Mouse (Mus musculus): Measurements from ENCODE around the gene Rcc1l. TPM values are rescaled to one million over a fixed set of nuclear protein-coding genes. Genes with fewer than 3 reads are reported as not detected.

Gene Rcc1l
- total RNA-seq, 2 experiments from 2014 or later, result 26.9 to 30.6 TPM

DNA sequence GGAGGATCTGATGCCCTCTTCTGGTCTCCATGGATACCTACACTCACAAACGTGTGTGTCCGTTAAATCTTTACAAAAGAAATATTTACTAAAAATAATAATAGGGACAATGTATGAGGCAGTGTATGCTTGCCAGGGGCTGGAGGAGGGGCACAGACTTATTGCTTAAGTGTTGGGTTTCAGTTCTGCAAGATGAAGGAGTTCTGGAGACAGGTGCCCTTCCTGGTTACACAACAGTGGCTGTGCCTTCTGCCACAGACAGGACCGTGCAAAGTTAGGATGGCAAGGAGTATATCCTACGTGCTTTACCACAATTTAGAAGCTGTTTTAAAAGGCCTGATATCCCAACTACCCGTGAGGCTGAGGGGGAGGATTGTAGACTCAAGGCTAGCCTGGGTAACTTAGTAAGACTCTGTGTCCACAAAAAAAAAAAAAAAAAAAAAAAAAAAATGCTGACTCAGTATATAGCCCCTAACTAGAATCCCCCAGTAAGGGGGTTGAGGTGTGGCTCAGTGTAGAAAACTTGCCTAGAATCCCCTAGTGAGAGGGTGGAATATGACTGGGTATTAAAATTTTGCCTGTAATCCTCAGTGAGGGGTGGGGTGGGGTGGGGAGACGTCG is 60.8 kb downstream of the Rcc1l start:
- no peak for DNase-seq

DNA sequence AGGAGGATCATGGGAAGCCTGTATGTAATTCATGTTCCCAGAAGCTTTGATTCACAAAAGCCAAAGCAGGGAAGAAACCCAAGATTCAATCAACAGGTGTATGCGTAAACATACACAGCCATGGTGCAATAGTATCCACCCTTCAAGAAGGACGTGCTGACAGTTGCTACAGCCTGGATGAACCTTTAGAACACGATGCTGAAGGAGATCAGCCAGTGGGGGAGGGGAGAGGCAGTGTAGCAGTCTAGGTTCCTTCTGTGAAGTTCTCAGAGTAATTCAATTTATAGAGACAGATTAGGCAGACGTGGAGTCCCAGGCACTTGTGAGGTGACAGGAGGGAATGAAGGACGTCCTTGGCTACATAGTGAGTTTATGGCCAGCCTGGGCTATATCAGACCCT is 61.6 kb downstream of the Rcc1l start:
- no peak for DNase-seq

DNA sequence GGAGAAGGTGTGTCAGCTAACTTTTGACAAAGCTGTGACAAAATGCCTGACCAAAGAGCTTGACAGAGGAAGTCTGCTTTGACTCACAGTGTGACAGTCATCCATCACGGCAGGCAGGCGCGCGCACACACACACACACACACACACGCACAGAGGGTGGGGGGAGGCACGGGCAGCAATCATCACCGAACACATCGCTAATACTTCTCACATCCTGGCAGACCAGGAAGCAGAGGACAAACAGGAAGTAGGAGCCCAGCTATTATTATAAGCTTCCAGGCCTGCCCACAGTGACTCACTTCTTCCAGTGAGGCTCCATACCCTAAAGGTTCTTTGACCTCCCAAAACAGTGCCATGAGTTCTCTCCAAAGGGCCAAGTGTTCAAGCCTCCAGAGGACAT is 70.7 kb downstream of the Rcc1l start:
- no peak for DNase-seq

DNA sequence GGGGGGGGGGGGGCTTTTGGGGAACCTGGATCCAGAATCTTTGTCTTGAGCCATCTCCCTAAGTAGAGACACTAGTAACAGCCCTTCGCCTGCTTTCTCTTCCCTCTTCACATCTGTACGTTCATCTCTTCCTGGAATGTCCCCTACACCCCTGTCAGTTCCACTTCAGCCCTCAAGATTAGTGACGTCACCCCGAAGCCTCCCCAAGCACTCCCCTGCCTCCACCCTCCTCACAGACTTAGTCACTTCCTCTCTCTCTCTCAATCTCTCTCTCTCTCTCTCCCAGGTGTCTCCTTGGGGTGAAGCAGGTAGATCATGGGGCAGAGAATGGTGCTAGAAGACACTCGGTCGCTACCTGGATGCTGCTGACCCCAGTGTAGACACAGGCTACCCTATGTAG is 73.9 kb downstream of the Rcc1l start:
- DNase-seq, result no peak

DNA sequence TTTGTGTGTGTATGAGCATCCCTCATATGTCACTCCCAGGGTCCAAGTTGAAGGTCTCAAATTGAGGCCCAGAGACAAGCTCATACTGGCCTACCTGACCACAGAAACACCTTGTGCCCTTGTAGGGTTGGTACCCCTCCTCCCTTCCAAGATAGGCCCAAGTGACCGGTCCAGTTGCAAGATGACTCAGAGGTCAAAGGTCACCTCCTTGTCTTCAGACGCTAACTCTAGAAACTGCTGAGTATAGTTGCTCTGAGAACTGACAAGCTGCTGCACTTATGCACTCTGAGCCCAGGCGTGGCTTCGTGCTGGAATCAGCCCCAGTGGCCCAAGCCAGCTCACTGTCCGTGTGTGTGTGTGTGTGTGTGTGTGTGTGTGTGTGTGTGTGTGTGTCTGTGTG is 74.7 kb downstream of the Rcc1l start:
- no peak for DNase-seq

DNA sequence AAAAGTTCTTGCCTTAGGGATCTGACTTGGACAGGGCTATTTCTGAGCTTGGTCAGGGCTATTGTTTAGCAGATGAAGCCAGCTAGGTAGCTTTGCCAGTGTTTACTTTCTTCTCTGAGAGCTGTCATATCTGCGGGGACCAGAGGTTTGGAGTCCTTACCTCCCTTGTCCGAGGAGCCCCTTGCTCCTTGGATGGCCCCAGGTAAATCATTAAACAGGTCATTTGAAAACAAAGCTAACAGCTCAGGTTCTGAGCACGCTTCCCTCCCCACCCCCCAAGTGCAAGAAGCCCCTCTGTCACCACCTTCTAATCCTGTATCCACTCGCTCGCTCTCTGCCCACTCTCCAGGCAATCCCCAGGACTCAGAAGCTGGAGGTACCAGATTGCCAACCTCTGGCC is 75.3 kb downstream of the Rcc1l start:
- DNase-seq, result no peak

DNA sequence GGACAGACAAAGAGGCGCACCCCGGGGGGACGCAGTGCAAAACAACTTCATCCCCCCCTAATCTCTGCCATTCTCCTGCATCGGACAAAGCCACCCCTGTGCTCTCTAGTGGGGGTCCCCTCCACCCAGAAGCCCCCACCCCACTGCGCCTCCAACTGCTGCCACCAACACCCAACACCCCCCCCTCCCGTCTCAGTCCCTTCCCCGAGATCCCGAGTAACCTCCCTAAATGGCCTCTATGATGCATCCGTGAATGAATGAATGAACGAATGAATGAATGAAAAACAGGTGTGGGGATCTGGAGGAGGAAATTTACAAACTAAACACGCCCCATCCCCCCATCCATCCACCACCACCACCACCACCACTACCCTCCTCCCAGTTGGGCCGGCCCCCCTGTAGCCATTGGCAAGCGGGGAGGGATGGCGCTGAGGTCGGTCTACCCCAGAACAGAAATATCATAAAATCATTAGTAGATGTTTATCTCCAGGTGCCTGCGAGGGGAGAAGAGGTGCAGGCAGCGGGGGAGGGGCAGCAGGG is 76.3 kb downstream of the Rcc1l start:
- no peak for DNase-seq

DNA sequence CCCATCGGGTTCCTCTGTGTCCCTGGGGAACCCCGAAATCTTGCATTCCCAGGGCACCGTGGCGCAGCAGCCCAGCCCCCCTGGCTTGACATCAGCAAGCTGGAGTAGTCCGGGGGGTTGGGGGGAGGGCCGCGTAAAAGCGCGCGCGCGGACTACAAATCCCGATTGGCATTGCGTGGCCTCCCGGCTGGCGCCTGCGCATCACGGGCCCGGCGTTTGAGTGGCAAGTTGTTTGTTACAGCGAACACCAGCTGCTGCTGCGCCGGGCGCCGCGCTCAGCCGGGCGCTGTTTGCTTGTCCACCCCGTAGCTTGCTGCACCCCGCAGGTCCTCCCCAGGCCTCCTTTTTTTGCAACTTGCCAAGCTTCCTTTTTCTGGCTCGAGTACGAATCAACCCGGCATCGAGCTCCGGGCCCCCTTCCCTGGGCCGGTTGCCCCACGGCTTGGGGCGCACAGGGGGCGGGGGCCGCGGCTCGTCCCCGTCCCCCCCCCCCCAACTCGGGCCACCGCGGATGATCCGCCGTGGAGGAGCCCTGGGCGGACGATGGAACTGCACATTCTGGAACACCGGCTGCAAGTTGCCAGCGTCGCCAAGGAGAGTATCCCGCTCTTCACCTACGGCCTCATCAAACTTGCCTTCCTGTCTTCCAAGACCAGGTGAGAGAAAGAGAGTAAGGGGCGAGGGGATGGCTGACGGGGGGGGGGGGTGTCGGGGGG is 76.9 kb downstream of the Rcc1l start, which contains the start of gene Castor2:
TSS of gene Castor2 (plus strand) at position 216 of the 716 bp plus-strand sequence.
- DNase-seq, result peak; percentile 96

DNA sequence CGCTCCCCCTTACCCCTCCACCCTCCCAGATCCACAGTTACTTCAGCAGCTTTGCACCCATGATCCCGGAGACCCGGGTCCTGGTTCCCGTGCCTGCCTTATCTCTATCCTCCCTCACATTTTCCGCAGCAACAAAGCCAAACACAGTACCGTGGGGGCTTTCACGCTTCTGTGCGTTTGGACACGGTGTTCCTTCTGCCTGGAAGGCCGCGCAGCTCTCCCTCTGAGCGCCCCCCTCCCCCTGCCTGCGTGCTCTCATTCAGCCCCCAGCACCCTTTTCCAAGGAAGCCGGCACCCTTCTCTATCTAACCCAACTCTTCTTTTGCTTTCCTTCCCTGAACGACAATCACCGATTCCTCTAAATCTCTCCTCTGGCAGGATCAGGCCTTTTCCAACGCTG is 77.6 kb downstream of the Rcc1l start:
- peak; percentile 44 for DNase-seq

DNA sequence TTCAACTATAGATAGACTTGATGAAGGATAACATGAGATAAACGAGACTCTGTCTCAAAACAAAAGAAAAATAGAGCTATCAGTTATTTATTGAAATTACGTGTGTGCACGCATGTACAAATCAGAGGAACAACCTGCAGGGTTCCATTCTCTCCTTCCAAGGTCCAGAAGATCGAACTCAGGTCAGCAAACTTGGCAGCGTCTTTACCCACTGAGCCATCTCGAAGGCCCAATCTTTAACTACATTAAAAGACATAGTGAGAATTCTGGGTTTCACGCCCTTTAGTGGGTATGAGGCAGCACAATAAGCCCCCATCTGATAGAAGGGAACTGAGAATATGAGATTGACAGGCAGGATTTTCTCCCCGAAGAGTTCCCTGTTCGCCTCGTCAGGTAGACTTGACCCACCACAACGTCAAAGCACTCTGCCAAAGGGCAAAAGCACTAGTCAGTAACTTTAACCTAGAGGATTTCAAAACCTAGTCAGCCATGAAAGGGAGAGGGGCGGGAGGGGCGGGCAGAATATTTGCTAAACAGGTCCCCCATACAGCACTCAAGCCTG is 78.2 kb downstream of the Rcc1l start:
- no peak for DNase-seq

Other genes with a start within 250 kb of the Rcc1l start
- gene Castor2, start 77.1 kb downstream of the Rcc1l start, total RNA-seq (2021), result 10 to 100 TPM; 15.9 to 16.8 TPM
- 1 to 10 TPM; 6.9 to 9.3 TPM for gene Gtf2ird2, start 7.2 kb upstream of the Rcc1l start, total RNA-seq (2021)
- gene Ncf1, start 52.9 kb upstream of the Rcc1l start, total RNA-seq (2021), result 1 to 10 TPM; 2.1 to 2.5 TPM
- gene Gtf2i, start 138.0 kb upstream of the Rcc1l start, total RNA-seq (2021), result 100 to 1,000 TPM; 198 to 199 TPM

Measured in heart, postnatal 4 days (tissue).